Mouse (Mus musculus): Measurements from ENCODE around the gene Pex12. TPM values are rescaled to one million over a fixed set of nuclear protein-coding genes. Genes with fewer than 3 reads are reported as not detected.
"Not testable (repeated sequence)": the region's sequence is repeated elsewhere in the genome, so short reads cannot be mapped to it uniquely, and the experiment has no call there.

Gene Pex12
- polyA plus RNA-seq, 1 experiment: 10.6 TPM

GRCm38 (mm10) chr11:83289036-83289435 is 13.3 kb downstream of the Pex12 start:
- DNase-seq (ENCODE audit: low spot score): no peak

GRCm38 (mm10) chr11:83286566-83286965 is 15.8 kb downstream of the Pex12 start, which contains the start of gene Slfn14:
Gene Slfn14 (minus strand): TSS chr11:83286726.
- no peak for DNase-seq (ENCODE audit: low spot score)

DNA sequence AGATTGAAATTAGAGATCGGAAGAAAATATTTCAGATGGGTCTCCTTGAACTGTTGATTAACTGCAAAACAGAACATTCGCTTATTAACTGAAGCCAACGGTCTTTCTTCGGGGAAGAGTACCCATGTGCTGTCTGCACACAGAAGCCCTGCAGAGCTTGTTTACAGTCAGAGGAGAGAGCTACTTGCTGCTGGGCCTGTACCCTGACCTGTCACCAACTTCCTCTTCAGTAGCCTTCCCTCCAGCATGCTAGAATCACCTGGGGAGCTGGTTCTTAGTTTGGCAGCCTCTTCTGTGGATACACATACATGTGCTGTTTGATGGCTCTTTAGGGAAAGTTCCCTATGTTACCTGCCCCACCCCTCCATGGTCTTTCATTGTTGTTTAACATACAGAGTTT is 16.8 kb downstream of the Pex12 start:
- DNase-seq (ENCODE audit: low spot score): no peak

DNA sequence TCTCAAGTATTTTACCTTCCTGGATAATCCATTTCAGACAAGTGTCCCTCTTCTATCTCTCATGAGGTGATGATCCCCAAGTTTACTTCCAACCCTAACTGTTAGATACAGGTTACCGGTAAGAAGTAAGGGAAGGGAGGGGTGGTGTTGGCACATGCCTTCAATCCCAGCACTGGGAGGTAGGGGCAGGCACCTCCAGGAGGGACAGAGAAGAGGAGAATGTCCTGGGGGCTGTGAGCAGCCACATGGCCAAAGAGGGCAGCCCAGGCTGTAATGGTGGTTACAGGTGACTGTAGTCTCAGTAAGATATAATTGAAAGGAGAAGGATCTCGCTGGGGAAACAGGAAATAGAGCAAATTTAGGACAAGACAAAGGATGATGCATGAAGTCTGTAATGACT is 20.3 kb downstream of the Pex12 start:
- DNase-seq (ENCODE audit: low spot score): no peak

DNA sequence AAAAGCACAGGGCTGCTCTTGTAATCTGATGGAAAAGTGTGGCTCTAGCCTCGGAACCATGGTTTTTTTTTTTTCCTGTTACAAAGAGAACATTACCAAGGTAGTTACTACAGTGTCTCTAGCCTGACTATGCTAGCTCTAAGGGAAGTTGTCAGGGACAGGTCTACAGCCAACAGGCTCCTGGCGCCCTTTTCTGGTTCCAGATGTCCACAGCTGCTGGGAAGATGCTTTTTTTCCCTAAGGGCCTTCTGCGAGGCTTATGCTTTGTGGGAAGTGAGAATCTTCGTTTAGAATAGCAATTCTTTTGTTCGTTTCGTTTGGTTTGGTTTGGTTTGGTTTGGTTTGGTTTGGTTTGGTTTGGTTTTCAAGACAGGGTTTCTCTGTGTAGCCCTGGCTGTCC is 22.7 kb downstream of the Pex12 start:
- DNase-seq (ENCODE audit: low spot score): no peak

GRCm38 (mm10) chr11:83279024-83279423 is 23.4 kb downstream of the Pex12 start:
- no peak for DNase-seq (ENCODE audit: low spot score)

- no peak for DNase-seq (ENCODE audit: low spot score)
Observed at GRCm38 (mm10) chr11:83276251-83276650, 26.1 kb downstream of the Pex12 start.

DNA sequence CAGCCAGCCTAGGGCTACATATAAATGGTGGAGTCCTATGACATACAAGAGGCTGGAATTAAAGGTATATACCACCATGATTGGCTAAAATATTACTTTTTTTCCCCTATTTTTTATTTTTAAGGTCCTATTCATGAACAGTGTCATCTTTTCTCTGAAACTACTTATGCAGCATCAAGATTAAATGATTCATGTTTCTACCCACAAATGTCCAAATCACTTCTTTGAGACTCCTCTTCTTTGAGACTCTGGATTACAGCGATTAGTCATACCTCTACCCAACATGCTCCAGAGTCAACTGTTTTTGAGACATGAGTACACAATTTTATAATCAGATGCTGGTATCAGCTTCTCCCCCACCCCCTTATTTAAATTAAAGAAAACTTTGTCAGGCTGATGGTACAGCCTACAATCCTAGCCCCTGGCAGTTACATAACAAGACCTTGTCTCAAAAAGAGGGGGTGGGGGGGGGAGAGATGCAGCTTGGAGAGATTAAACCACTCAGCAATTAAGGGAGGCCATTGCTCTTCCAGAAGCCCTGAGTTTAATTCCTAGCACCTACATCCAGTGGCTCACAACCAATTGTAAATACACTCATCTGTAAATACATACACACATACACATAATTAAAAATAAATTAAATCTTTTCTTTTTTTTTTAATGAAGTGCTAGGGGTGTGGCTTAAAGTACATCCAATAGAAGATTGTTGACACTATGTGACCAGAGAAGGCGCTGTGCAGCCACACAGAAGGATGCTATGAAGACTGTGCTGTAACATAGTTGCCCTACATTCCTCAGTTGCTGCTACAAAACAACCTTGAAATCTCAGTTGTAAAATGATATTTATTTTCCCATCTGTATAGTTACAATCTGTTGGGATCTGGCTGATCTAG is 30.2 kb downstream of the Pex12 start:
- no peak for DNase-seq (ENCODE audit: low spot score)

- peak; percentile 57 for DNase-seq (ENCODE audit: low spot score)
Observed at GRCm38 (mm10) chr11:83271151-83271950, 31.0 kb downstream of the Pex12 start.

GRCm38 (mm10) chr11:83270842-83271150 is 31.6 kb downstream of the Pex12 start:
- no peak for DNase-seq (ENCODE audit: low spot score)

DNA sequence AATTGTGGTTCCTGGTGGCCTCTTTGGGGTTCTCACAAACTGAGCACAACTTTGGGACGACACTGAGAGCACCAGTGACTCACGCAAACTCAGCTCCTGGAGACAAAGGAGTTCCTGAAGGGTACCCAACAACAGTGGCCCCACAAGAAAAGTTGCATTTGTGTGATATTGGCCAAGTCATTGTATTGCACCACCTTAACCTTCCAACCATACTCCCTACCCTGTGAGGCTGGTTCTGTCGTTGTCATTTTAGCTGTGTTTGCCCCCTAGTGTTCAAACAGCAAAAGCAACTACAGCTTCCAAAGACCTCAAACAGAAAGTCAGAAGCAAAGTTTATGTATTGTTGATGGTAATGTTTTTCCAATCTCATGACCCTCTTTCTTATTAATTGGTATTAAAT is 39.2 kb downstream of the Pex12 start:
- DNase-seq (ENCODE audit: low spot score): no peak

DNA sequence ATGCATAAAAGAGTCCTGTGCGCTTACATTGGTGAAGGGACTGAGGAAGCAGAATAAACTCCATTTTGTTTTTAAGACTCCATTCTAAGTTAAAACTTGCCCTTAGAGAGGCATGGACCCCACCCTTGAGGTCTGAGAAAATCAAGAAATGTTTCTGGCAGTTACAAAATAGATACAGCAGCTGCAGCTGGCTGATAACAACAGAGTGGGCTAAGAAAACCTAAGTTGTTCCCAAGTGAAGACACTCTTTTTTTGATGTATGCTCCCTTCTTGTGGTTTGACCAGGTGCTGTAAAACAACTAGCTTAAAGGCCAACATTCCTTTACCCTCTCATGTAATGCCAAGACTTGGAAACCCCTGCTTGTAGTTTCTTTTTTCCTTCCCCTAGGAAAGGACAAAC is 39.7 kb downstream of the Pex12 start:
- no peak for DNase-seq (ENCODE audit: low spot score)

- DNase-seq (ENCODE audit: low spot score): not testable (repeated sequence)
Observed at GRCm38 (mm10) chr11:83257211-83257610, 45.2 kb downstream of the Pex12 start.

Other genes with a start within 250 kb of the Pex12 start
- 13.5 and 13.8 TPM in 2 replicates for gene Slfn2, start 237.5 kb downstream of the Pex12 start, polyA plus RNA-seq (2012; rRNA removed)
- 1.1 and 1.7 TPM in 2 replicates for gene Slfn1, start 185.7 kb downstream of the Pex12 start, polyA plus RNA-seq (2012; rRNA removed)
- 1.0 and 1.1 TPM in 2 replicates for gene Slfn4, start 127.4 kb downstream of the Pex12 start, polyA plus RNA-seq (2012; rRNA removed)
- 1.5 and 2.0 TPM in 2 replicates for gene Slfn3, start 111.3 kb downstream of the Pex12 start, polyA plus RNA-seq (2012; rRNA removed)
- gene Slfn14, start 15.9 kb downstream of the Pex12 start, polyA plus RNA-seq (2012; rRNA removed): 0.01 TPM in 1 of 2 replicates, not detected in the other
- 37.1 and 46.7 TPM in 2 replicates for gene Ap2b1, start 3.6 kb downstream of the Pex12 start, polyA plus RNA-seq (2012; rRNA removed)
- 0.25 and 0.59 TPM in 2 replicates for gene Rasl10b, start 106.6 kb upstream of the Pex12 start, polyA plus RNA-seq (2012; rRNA removed)
- 0.14 and 0.19 TPM in 2 replicates for gene Gas2l2, start 126.9 kb upstream of the Pex12 start, polyA plus RNA-seq (2012; rRNA removed)
- 0.56 and 0.61 TPM in 2 replicates for gene 1700020L24Rik, start 135.1 kb upstream of the Pex12 start, polyA plus RNA-seq (2012; rRNA removed)
- gene Mmp28, start 160.5 kb upstream of the Pex12 start, polyA plus RNA-seq (2012; rRNA removed): 12.7 and 16.8 TPM in 2 replicates
- 39.1 and 55.5 TPM in 2 replicates for gene Taf15, start 170.5 kb upstream of the Pex12 start, polyA plus RNA-seq (2012; rRNA removed)
- gene Heatr9, start 219.6 kb upstream of the Pex12 start, polyA plus RNA-seq (2012; rRNA removed): 0.03 and 0.11 TPM in 2 replicates
- gene Ccl5, start 227.9 kb upstream of the Pex12 start, polyA plus RNA-seq (2012; rRNA removed): 14.9 and 15.6 TPM in 2 replicates

All from urinary bladder, adult 2 months (tissue).